Mouse (Mus musculus): ENCODE data around the gene Ptpre.
"Not testable (repeated sequence)": the region's sequence is repeated elsewhere in the genome, so short reads cannot be mapped to it uniquely, and the experiment has no call there.

Gene Ptpre

GRCm38 (mm10) chr7:135605002-135605803 is 67.9 kb downstream of the Ptpre start:
- DNase-seq (ENCODE audit: low spot score): no peak

GRCm38 (mm10) chr7:135605804-135606072 is 68.5 kb downstream of the Ptpre start:
- DNase-seq (ENCODE audit: low spot score): no peak

- no peak for DNase-seq (ENCODE audit: low spot score)
Measured at GRCm38 (mm10) chr7:135608208-135608607, 70.9 kb downstream of the Ptpre start.

GRCm38 (mm10) chr7:135609028-135609427 is 71.7 kb downstream of the Ptpre start:
- no peak for DNase-seq (ENCODE audit: low spot score)

GRCm38 (mm10) chr7:135609655-135610054 is 72.4 kb downstream of the Ptpre start:
- DNase-seq (ENCODE audit: low spot score): no peak

- DNase-seq (ENCODE audit: low spot score): peak; percentile 37
Measured at GRCm38 (mm10) chr7:135612276-135612675, 75.0 kb downstream of the Ptpre start.

GRCm38 (mm10) chr7:135612801-135613200 is 75.5 kb downstream of the Ptpre start:
- no peak for DNase-seq (ENCODE audit: low spot score)

- no peak for DNase-seq (ENCODE audit: low spot score)
Measured at GRCm38 (mm10) chr7:135613380-135613779, 76.1 kb downstream of the Ptpre start.

GRCm38 (mm10) chr7:135614892-135615291 is 77.6 kb downstream of the Ptpre start:
- no peak for DNase-seq (ENCODE audit: low spot score)

GRCm38 (mm10) chr7:135616479-135616878 is 79.2 kb downstream of the Ptpre start:
- not testable (repeated sequence) for DNase-seq (ENCODE audit: low spot score)

- no peak for DNase-seq (ENCODE audit: low spot score)
Measured at GRCm38 (mm10) chr7:135617776-135618175, 80.5 kb downstream of the Ptpre start.

- no peak for DNase-seq (ENCODE audit: low spot score)
Measured at GRCm38 (mm10) chr7:135621649-135622048, 84.4 kb downstream of the Ptpre start.

- no peak for DNase-seq (ENCODE audit: low spot score)
Measured at GRCm38 (mm10) chr7:135622241-135622640, 85.0 kb downstream of the Ptpre start.

- peak; percentile 37 for DNase-seq (ENCODE audit: low spot score)
Measured at GRCm38 (mm10) chr7:135624854-135625253, 87.6 kb downstream of the Ptpre start.

- DNase-seq (ENCODE audit: low spot score): no peak
Measured at GRCm38 (mm10) chr7:135628363-135628762, 91.1 kb downstream of the Ptpre start.

- DNase-seq (ENCODE audit: low spot score): peak; percentile 53
Measured at GRCm38 (mm10) chr7:135629019-135629418, 91.7 kb downstream of the Ptpre start.

- peak; percentile 94 for DNase-seq (ENCODE audit: low spot score)
Measured at GRCm38 (mm10) chr7:135631776-135632552, 94.7 kb downstream of the Ptpre start.

- no peak for DNase-seq (ENCODE audit: low spot score)
Measured at GRCm38 (mm10) chr7:135632716-135633258, 95.5 kb downstream of the Ptpre start.

GRCm38 (mm10) chr7:135634851-135635624 is 97.8 kb downstream of the Ptpre start:
- no peak for DNase-seq (ENCODE audit: low spot score)

- no peak for DNase-seq (ENCODE audit: low spot score)
Measured at GRCm38 (mm10) chr7:135637406-135637980, 100.2 kb downstream of the Ptpre start.

GRCm38 (mm10) chr7:135639361-135639760 is 102.1 kb downstream of the Ptpre start:
- DNase-seq (ENCODE audit: low spot score): no peak
